Mouse (Mus musculus): Measurements from ENCODE around the gene Polr2m.

Polr2m gene

GRCm38 (mm10) chr9:71463072-71463667 lies 22.6 kb downstream of the Polr2m start:
- no peaks in the 10 kb centered on the region for H3K9me3 ChIP-seq (ENCODE audit: low read length)
- no peaks in the 10 kb centered on the region for H3K36me3 ChIP-seq (ENCODE audit: insufficient read depth, low read length)
- no peaks in the 10 kb centered on the region for H3K4me1 ChIP-seq (replicated peaks; ENCODE audit: low read depth, low read length)
- TF ChIP-seq NANOG (IDR thresholded peaks at IDR 0.05; ENCODE audit: borderline replicate concordance, low read length) (no peak), CTCF (conservative IDR thresholded peaks at IDR 0.05; ENCODE audit: low read length) (no peak), POU5F1 (IDR thresholded peaks at IDR 0.05; ENCODE audit: borderline replicate concordance, low read length) (no peak)
- no peak overlapping the region for H3K4me3 ChIP-seq (replicated peaks; ENCODE audit: low read length)
- H3K27me3 ChIP-seq (ENCODE audit: insufficient read depth, low read length), result no peaks in the 10 kb centered on the region

GRCm38 (mm10) chr9:71456738-71457137 lies 29.0 kb downstream of the Polr2m start:
- Histone ChIP-seq H3K4me3 (replicated peaks; ENCODE audit: low read length) (no peak overlapping the region), H3K9me3 (ENCODE audit: low read length) (no peaks in the 10 kb centered on the region), H3K36me3 (ENCODE audit: insufficient read depth, low read length) (no peaks in the 10 kb centered on the region), H3K27me3 (ENCODE audit: insufficient read depth, low read length) (0 out of 2 replicates have a peak, but pooled peaks cover 2% of the 10 kb centered on the region), H3K4me1 (replicated peaks; ENCODE audit: low read depth, low read length) (peaks cover 5% of the 10 kb centered on the region)
- TF ChIP-seq POU5F1 (IDR thresholded peaks at IDR 0.05; ENCODE audit: borderline replicate concordance, low read length) (no peak), NANOG (IDR thresholded peaks at IDR 0.05; ENCODE audit: borderline replicate concordance, low read length) (no peak), CTCF (conservative IDR thresholded peaks at IDR 0.05; ENCODE audit: low read length) (no peak)

- no peaks in the 10 kb centered on the region for H3K36me3 ChIP-seq (ENCODE audit: insufficient read depth, low read length)
- H3K9me3 ChIP-seq (ENCODE audit: low read length), result no peaks in the 10 kb centered on the region
- 0 out of 2 replicates have a peak, but pooled peaks cover 2% of the 10 kb centered on the region for H3K27me3 ChIP-seq (ENCODE audit: insufficient read depth, low read length)
- H3K4me3 ChIP-seq (replicated peaks; ENCODE audit: low read length), result no peak overlapping the region
- TF ChIP-seq CTCF (conservative IDR thresholded peaks at IDR 0.05; ENCODE audit: low read length), result no peak
- no peak for TF ChIP-seq POU5F1 (IDR thresholded peaks at IDR 0.05; ENCODE audit: borderline replicate concordance, low read length)
- TF ChIP-seq NANOG (IDR thresholded peaks at IDR 0.05; ENCODE audit: borderline replicate concordance, low read length), result no peak
- peaks cover 14% of the 10 kb centered on the region for H3K4me1 ChIP-seq (replicated peaks; ENCODE audit: low read depth, low read length)
Observed at GRCm38 (mm10) chr9:71453917-71454316, 31.8 kb downstream of the Polr2m start.

DNA sequence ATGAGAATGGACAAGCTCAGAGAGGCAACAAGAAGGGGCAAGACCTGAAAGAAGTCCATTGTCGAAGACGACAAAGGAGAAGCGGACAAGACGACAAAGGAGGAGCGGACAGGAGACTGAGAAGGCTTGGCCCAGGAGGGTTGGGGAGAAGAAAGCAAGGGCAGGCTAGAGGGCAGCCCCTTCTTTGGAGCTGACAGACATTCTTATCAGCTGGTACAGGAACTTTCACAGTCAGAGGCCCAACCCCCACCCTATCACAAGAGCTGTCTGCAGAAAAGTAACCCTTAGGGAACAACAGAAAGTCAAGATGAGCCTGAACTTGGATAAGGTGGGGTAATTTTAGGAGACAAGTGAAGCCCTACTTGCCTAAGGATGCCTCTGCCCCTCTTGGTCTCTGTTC lies 32.4 kb downstream of the Polr2m start:
- H3K4me1 ChIP-seq (replicated peaks; ENCODE audit: low read depth, low read length), result peaks cover 14% of the 10 kb centered on the region
- TF ChIP-seq POU5F1 (IDR thresholded peaks at IDR 0.05; ENCODE audit: borderline replicate concordance, low read length), result no peak
- TF ChIP-seq NANOG (IDR thresholded peaks at IDR 0.05; ENCODE audit: borderline replicate concordance, low read length), result no peak
- no peak for TF ChIP-seq CTCF (conservative IDR thresholded peaks at IDR 0.05; ENCODE audit: low read length)

DNA sequence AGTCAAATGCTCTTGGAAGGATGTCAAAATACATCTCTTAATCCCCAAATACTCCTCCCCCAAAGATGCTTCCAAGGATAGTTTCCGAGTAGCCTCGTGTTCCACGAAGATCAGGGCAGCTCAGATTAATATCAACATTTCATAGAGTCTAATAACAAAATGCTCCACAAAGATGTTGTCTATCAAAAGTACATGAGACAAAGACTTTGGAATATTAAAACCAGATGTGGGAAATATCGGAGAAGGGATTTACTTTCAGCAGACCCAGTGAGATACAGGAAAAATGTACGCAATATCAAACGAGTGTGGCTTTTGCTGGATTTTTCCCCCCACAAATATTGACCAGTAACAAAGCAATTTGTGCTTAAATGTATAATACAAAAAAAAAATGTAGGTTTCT lies 35.1 kb downstream of the Polr2m start:
- H3K36me3 ChIP-seq (ENCODE audit: insufficient read depth, low read length), result no peaks in the 10 kb centered on the region
- TF ChIP-seq POU5F1 (IDR thresholded peaks at IDR 0.05; ENCODE audit: borderline replicate concordance, low read length), result no peak
- TF ChIP-seq CTCF (conservative IDR thresholded peaks at IDR 0.05; ENCODE audit: low read length), result no peak
- TF ChIP-seq NANOG (IDR thresholded peaks at IDR 0.05; ENCODE audit: borderline replicate concordance, low read length), result no peak
- H3K4me3 ChIP-seq (replicated peaks; ENCODE audit: low read length), result no peak overlapping the region
- peaks cover 14% of the 10 kb centered on the region for H3K4me1 ChIP-seq (replicated peaks; ENCODE audit: low read depth, low read length)
- H3K27me3 ChIP-seq (ENCODE audit: insufficient read depth, low read length), result 0 out of 2 replicates have a peak, but pooled peaks cover 2% of the 10 kb centered on the region
- H3K9me3 ChIP-seq (ENCODE audit: low read length), result no peaks in the 10 kb centered on the region

More for the DNA sequence above, 32.4 kb downstream of the Polr2m start:
- H3K9me3 ChIP-seq (ENCODE audit: low read length), result no peaks in the 10 kb centered on the region
- no peak overlapping the region for H3K4me3 ChIP-seq (replicated peaks; ENCODE audit: low read length)
- H3K27me3 ChIP-seq (ENCODE audit: insufficient read depth, low read length), result 0 out of 2 replicates have a peak, but pooled peaks cover 2% of the 10 kb centered on the region
- no peaks in the 10 kb centered on the region for H3K36me3 ChIP-seq (ENCODE audit: insufficient read depth, low read length)

- TF ChIP-seq CTCF (conservative IDR thresholded peaks at IDR 0.05; ENCODE audit: low read length) (peak; percentile 84), NANOG (IDR thresholded peaks at IDR 0.05; ENCODE audit: borderline replicate concordance, low read length) (no peak), POU5F1 (IDR thresholded peaks at IDR 0.05; ENCODE audit: borderline replicate concordance, low read length) (no peak)
- no peak overlapping the region for H3K4me3 ChIP-seq (replicated peaks; ENCODE audit: low read length)
- 0 out of 2 replicates have a peak, but pooled peaks cover 2% of the 10 kb centered on the region for H3K27me3 ChIP-seq (ENCODE audit: insufficient read depth, low read length)
- no peaks in the 10 kb centered on the region for H3K9me3 ChIP-seq (ENCODE audit: low read length)
- no peaks in the 10 kb centered on the region for H3K36me3 ChIP-seq (ENCODE audit: insufficient read depth, low read length)
- H3K4me1 ChIP-seq (replicated peaks; ENCODE audit: low read depth, low read length), result peaks cover 11% of the 10 kb centered on the region
Observed at GRCm38 (mm10) chr9:71447573-71447972, 38.2 kb downstream of the Polr2m start.

- H3K9me3 ChIP-seq (ENCODE audit: low read length), result no peaks in the 10 kb centered on the region
- no peak overlapping the region for H3K4me3 ChIP-seq (replicated peaks; ENCODE audit: low read length)
- TF ChIP-seq CTCF (conservative IDR thresholded peaks at IDR 0.05; ENCODE audit: low read length) (no peak), NANOG (IDR thresholded peaks at IDR 0.05; ENCODE audit: borderline replicate concordance, low read length) (no peak), POU5F1 (IDR thresholded peaks at IDR 0.05; ENCODE audit: borderline replicate concordance, low read length) (no peak)
- H3K36me3 ChIP-seq (ENCODE audit: insufficient read depth, low read length), result no peaks in the 10 kb centered on the region
- no peaks in the 10 kb centered on the region for H3K27me3 ChIP-seq (ENCODE audit: insufficient read depth, low read length)
- no peaks in the 10 kb centered on the region for H3K4me1 ChIP-seq (replicated peaks; ENCODE audit: low read depth, low read length)
Observed at GRCm38 (mm10) chr9:71445308-71445707, 40.4 kb downstream of the Polr2m start.

GRCm38 (mm10) chr9:71438146-71438545 lies 47.6 kb downstream of the Polr2m start:
- H3K36me3 ChIP-seq (ENCODE audit: insufficient read depth, low read length), result no peaks in the 10 kb centered on the region
- no peak for TF ChIP-seq CTCF (conservative IDR thresholded peaks at IDR 0.05; ENCODE audit: low read length)
- no peak for TF ChIP-seq POU5F1 (IDR thresholded peaks at IDR 0.05; ENCODE audit: borderline replicate concordance, low read length)

More at GRCm38 (mm10) chr9:71438146-71438545, 47.6 kb downstream of the Polr2m start:
- Histone ChIP-seq H3K9me3 (ENCODE audit: low read length) (no peaks in the 10 kb centered on the region), H3K4me3 (replicated peaks; ENCODE audit: low read length) (no peak overlapping the region), H3K27me3 (ENCODE audit: insufficient read depth, low read length) (no peaks in the 10 kb centered on the region), H3K4me1 (replicated peaks; ENCODE audit: low read depth, low read length) (no peaks in the 10 kb centered on the region)

All from E14TG2a.4 (cell line).